Mouse (Mus musculus) adrenal gland, postnatal 4 days (tissue): ENCODE results near the gene Rflna. TPM values are rescaled to one million over a fixed set of nuclear protein-coding genes. Genes with fewer than 3 reads are reported as not detected.

Experiments
- DNase-seq, 2 experiments: peaks; one replicate each; pipeline ENCODE4 v3.0.0; 2021 to 2022; ENCODE audit warnings: low spot score in 2 of 2, mixed read lengths in 2 of 2
- total RNA-seq, 2 experiments: library from RNA; stranded (reverse); gene quantifications; 2 replicates each; pipeline ENCODE4 v1.2.3; 2021

Gene Rflna
- total RNA-seq, 2 experiments from 2014 or later, result 5.0 to 5.2 TPM

DNA sequence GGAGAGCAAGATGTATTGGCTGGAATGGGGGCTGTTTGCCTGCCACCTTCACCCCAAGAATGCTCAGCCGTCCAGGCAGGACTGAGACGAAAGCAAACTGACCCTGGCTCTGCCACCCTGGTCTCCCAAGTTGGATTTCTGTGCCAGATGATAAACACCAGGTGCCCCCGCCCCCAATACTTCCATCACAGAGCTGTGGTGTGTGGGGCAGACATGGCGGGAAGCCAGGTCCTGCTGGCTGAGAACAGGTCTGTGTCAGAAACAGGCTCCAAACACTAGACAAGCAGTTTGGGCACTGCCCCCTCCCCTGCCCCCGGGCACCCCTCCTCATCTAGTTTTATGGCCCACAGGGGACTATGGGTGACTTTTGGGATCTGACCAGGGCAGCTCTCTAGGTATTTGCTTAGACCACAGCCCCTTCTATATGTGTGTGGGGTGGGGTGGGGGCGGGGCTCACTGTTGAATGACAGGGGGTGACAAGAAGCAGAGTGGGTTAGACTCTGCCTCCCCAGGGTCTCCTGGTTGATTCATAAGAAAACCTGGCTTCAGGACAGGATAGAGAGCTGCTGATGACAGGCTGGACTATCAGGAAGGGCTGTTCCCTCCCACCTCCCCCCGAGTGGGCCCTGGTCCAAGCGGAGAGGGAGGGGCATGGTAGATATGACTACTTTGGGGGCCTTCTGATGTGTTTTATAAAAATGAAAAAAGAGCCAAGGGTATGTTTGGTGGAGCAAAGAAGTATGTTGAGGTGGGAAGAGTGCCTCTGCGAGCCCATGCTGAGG, 3.0 kb downstream of the Rflna start:
- DNase-seq, result no peak

DNA sequence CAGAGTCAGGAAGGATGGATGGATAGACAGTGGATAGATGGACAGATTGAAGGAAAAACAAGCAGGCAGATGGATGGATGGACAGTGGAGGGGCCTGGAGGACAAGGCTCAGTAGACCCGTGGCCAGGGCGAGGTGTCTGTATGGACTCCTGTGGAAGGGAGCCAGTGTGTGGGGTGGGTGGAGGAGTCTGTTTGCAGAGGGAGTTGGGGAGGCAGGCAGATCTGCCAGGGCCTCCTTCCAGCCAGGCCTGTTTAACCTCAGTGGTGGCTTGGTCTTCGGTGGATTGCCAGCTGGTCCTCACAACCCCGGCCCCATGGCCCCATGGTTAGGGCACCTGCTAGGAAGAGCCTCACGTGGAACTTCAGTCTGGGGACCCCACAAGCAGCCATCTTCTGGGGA, 3.9 kb downstream of the Rflna start:
- no peak for DNase-seq

DNA sequence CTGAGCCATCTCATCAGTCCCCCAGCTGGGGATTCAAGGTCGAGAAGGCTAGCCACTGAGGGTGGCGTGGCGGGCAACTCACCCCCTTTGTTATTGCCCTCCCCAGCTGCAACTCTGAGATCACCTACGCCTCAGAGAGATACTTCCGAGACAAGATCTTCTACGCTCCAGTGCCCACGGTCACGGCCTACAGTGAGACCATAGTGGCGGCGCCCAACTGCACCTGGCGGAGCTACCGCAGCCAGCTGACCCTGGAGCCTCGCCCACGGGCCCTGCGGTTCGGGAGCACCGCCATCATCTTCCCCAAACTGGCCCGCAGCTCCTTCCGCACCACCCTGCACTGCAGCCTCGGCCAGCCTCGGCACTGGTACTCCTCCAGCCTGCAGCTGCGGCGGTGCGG, 8.1 kb downstream of the Rflna start:
- no peak for DNase-seq

DNA sequence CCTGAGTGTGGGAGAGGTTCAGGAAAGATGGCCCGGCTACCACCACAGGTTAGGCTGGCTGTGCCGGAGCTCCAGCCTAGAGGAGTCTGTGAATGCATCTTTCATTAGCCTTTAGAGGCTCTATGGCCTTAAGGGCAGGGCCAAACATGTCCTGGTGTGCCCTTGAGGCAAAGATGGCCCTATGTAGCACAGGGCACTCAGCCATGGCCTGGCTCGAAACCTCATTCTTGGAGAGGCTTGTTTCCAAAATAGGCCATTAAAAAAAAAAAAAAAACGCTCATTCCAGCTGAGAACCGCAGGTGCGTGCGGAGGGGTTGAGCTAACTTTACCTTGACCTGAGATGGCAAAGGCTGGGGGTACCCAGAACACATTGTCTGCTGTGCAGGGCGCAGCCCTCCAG, 8.6 kb downstream of the Rflna start:
- DNase-seq, result no peak

DNA sequence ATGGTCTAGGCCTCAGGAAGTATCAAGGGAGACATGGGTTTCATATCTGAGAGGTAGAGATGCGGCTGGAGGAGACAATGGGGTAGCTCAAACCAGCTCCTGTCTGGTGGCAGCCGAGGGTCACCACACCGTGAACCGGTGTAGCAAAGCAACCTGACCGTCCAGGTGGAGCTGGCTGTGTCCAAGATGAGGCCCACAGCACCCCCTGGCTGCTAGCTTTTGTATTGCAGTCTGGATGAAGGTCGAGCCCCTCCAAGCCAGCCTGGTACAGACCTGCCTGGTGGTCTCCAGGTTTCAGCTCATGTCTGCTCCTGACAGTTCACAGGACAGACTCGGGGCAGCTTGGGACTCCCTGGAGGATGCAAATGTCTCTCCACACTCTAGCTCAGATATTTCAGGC, 11.5 kb downstream of the Rflna start:
- peak; percentile 38 to 45 for DNase-seq

DNA sequence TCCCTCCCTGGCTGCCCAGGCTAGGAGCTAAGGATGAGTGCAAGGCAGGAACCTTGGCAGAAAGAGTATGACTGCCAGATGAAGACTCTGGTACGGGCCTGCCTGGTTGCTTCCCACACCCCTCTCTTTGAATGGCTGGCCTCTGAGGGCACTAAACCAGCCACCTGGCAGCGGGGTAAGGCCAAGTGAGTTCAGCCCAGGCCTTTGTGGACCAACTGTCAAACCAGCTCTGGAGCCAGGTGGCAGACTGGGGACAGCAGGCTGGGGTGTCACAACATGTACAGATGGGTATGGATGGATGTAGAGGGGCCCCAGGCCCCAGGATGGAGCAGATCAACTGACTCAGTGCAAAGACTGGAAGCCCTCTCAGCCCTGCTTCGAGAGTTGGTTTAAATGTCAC, 12.0 kb downstream of the Rflna start:
- DNase-seq, result no peak

DNA sequence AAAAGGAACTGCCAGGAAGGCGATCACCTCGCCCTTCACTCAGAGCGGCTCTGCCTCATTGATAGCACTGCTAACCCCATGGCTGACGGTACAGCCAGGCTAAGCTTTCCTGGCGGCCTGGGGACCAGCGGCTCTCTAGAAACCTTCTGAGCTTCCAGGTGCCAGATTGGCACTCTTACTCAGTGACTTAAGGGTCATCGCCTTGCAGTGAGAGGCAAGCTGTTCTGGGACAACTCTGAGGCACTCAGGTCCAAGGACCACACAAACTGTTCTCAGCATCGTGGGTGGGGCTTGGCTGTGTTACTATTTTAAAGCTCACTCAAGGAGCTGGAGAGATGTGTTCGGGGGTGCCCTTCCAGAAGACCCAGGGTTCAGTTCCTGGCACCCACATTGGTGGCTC, 12.6 kb downstream of the Rflna start:
- no peak for DNase-seq

DNA sequence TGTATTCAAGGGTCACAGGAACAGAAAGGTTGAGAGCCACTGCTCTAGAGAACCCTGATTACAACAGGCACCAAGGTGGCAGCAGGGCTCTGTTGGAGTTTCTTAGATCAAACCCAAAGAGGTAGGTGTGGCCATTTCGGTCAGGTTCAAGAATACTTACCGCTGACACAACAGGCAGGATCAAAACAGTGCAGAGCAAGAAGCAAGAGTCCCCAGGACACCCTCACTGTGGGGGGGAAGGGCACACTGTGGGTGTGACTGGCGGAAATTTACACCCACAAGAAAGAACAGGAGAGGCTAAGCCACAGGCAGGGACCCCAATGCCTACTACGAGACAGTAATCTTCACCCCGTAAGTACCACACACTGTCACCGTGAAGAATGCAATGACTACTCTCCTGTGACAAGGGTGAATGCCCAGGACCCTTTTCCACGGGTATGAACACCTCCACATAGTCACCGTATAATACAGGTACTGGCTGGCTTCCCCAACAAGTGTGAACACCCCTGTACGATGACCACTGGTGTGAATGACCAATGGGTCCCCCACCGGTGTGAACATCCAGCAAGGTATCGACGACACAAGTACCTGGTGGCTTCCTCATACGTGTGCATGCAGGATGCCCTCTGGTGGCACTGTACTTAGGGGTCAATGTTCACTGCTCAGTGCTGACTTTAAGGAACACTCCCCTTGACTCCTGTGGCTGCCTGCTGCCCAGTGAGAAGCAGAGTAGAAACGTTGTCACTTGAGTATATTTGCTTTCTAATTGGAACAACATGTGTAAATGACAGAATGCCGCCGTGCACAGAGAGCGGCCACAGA, 13.6 kb downstream of the Rflna start:
- DNase-seq, result no peak

DNA sequence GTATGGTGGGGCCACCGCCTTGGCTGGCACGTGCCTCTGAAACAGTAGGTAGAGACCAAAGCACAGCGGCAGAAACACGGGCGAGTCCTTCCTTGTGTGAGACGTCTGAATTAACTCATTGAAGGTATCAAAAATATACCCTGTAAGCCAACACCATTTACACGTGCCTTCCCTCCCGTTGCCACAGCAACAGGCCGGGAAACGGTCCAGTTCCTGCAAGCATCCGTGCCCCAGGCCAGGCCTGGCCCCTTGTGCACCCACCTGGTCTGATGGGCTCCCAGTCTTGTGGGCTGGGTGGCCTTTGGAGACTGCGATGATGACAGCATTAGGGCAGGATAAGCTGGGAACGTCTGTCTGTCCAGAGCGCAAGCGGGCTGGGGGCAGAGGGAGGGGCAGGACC, 14.3 kb downstream of the Rflna start:
- DNase-seq, result no peak

DNA sequence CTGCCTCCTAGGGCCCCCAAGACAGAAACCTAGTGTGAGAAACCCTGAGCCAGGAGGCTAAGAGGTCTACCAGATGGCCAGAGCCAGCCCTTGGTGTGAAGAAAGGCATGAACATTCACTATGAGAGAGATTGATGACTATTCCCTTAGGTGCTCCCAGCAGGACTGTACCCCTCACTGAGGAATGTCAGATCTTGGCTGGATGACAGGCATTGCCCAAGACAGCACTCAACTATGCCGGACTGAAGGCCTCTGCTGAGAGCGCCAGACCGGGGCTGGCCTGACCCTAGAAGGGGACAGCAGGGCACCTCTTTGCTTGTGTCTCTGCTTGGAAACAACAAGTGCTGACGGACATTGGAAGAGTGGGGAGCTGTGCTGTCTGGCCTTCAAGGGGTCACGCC, 16.1 kb downstream of the Rflna start:
- DNase-seq, result no peak

DNA sequence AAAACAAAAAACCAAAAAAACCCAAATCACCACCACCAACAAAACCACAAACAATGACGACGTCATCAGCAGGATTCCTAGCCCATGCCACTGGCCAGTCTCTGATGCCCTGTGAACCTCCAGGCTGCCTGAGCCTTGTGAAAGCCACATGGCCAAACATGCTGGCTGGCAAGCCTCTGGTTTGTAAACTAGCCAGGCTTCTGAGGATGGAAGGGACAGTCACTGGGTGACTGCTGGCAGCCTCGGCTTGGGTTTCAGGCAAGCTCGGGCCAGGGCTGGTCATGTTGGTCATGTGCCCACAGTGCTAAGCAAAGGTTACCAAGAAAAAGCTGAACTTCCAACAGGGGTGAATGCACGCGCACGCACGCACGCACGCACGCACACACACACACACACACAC, 18.3 kb downstream of the Rflna start:
- DNase-seq, result no peak

DNA sequence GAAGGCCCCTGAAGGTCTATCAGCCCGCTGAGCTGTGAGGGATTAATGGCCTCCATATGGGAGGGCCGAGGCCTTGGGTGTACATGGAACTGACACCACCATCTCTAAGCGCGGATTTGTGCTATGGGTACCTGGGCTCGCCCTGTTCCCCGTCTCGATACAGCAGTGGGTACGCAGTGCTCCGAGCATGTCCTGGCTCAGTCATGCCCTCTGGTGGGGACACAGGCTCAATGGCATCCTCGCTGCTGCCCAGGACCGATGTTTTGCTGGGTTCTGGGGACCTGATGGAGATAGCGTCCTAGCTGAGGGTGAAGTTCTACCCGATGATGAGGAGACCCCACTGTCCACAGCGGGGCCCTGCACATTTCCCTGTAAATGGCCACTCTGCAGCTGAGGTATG, 21.0 kb downstream of the Rflna start:
- no peak for DNase-seq

DNA sequence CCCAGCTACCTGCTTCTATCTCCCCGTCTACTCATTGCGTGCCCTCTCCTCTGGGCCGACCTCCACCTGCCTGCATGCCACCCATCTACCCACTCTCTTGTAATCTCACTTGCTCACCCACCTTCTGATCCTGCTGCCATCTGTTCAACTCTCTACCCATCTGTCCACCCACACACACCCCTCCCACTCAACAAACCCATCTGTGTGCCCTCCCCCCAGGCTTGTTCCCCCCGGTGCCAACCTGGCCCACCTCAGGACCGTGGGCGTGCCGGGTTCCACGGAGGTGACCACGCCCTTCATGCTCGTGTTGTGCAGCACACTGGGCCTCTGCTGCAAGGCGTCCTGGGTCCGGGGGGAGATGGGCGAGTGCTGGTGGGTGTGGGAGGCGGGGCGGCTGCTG, 25.4 kb downstream of the Rflna start:
- no peak for DNase-seq

DNA sequence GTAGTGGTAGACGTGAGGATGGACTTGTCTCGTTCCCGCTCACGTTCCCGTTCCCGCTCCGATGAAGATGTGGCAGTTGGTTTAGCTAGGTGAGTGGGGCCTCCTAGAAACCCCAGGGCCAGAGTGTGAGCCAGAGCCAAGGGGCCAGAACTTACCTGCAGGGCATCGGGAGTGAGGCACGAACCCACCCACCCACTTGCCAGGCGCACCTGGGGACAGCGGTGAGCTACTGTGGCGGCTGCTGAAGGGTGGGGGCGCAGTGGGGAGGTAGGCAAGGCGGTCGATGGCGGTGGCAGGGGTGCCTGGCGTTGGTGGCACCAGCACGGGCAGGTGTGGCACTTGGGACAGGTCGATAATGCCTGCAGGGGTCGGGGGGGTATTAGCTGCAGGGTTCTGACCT, 25.9 kb downstream of the Rflna start:
- no peak for DNase-seq

DNA sequence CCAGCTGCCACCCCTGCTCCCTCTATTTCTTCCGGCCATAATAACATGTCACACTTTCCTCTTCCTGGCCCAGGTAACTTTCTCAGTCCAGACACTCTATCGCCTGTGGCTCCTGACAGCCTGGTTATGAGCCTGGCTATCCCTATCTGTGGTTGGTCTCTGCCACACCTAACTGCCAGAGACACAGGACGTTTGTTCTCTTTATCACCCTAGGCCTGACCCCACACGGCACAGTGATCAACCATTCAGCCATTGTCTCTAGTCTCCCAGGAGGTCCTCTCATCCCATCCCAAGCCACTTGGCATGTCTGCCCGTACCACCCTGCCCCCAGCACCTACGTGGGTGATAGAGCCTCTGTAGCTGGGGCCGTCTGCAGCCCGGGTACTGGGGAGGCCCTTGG, 33.5 kb downstream of the Rflna start:
- DNase-seq, result no peak

DNA sequence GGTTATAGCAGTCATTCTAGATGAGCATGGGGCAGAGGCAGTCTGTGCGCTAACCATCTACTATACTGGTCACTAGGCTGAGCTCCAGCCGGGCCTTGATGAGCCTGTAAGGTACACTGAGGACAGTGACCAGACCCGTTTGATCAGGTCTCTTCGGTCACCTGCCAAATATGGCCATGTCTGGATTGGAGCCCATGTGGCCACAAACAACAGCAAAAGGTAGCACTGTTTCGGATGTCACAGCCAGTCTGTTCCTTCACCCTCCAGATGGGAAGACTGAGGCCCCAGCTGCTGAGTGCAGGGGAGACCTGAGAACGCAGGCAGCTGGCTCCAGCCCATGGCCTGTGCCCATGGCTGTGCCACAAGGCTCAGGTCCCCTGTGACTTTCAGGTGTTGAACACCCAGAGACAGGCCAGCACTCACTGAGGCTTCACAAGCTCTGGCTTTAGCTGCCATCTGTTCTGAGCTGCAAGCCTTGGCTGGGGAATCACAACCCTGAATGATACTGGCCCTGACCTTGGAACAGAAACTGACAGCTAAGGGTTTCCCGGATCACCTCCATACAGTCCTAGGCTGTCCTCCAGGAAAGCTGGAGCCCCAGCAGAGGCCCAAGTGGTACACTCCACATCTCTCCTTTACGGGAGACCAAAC, 36.5 kb downstream of the Rflna start:
- no peak for DNase-seq

DNA sequence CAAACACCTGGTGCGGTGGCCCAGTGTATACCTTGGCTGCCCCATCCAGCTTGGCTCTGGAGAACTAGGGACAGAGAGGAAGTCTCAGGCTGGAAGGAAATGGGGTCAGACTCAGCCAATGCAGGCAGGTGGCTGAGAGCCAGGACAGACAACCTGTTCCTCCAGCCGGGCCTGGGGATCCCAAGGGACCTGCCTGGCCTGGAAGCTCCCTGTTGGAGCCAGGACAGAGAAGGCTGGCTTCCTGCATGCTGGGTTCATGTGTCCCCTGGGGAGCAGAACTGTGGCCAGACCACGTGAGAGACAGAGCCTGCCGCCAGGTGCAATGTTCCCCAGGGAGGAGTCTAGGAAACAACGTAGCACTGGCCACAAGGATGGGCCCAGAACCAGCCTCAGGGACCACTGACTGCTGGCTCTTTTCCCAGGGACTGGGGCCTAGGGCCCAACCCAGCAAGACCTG, 37.1 kb downstream of the Rflna start:
- peak in 1 of 2 experiments; percentile 68 for DNase-seq

DNA sequence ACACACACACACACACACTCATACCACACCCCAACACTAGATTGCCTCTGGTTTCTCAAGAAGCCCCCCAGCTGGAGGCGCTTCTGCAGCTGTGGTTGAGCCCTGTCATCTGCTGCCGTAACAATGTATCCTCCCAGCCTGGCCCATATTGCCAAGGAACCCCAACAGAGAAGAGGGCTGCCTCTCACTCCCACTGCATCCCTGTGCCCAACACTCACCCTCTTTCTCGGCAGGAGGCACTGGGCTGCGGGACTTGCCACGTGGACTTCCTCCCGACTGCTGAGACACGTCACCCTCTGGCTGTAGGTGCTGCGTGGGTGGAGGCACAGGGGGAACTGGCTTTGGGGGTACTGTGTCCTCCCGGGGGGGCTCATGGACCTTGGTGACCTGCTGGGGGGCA, 38.6 kb downstream of the Rflna start:
- no peak for DNase-seq

DNA sequence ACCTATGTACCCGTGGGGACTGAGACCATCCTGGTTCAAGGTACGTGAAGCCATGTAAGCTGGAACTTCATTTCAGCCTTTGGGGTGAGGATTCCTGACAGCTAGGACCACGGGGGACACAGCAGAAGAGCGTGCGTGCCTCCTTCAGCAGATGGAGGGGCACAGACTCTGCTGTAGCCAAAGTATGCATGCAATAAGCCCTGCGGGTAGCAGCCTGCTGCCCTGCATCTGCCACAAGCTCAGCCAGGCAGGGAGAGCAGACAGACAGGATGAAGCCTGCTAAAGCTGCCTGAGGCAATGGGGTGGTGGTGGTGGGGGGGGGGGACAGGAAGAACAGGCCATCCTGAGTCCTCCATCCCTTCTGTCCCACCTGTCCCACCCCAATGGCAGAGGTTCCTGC, 40.4 kb downstream of the Rflna start:
- DNase-seq, result no peak

DNA sequence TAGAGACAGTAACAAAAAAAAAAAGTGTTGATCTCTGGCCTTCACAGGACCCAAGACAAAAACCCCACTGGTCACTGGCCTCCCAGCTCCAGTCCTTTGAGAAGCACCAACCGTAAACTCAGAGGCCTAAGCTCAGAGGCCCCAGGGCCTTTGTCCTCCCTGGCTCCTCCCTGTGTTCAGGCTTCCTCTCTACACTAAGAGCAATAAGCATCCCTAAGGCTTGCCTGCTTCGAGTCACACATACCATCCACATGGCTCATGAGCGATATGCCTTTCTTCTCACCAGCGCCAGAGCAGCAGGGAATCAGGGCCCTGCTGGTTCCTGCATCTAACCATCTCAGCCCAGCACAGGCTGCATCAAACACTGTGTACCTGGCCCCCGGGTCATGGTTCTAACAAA, 42.2 kb downstream of the Rflna start:
- no peak for DNase-seq

DNA sequence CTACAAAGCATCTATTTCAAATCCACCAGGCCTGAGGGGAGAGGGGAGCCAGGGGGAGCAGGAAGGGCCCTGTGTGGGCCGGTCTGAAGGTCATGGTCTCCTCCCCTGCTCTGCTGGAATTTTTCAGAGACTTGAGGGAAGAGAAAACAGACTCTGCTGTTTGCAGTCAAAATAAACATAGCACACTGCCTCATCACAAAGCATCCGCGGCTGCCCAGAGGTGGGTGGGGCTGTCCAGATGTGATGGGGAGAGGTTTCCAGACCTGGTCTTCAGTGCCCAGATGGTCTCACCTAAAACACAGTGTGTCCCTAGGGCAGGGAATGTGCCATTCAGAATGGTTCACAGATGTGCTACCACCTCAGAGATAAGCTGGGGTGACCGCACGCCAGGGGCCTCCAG, 43.4 kb downstream of the Rflna start:
- DNase-seq, result no peak

DNA sequence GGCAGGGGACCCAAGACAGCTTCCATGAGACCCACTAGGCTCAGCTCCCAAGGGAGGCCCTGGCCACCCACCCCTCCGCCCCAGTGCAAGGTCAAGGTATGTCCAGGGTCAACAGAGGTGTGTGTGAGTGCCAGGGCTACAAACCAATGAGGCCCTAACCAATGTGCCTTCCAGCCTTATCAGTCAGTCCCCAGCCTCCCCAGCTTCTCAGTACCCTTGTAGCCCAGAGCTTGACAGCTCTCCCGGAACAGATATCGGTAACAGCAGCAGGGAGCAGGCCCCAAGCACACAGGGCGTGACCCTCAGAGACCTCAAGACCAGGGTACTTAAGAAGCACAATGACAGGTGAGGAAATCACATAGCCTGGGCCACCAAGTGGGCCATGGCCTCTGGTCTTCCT, 46.5 kb downstream of the Rflna start:
- DNase-seq, result no peak
